Mouse (Mus musculus) thymus, adult 2 months (tissue): ENCODE measurements around the gene Ppm1g.
A peak's percentile ranks its signal among the peaks of the same experiment; 100 is the strongest.

Experiments used
- CTCF ChIP-seq: fragments of 200-500 bp; IDR thresholded peaks from 2 replicates; pipeline ENCODE4 v1.5.1; 2012; ENCODE audit warnings: mild to moderate bottlenecking, control low read depth, low read length, moderate library complexity, borderline replicate concordance; ENCODE audit not compliant: control insufficient read depth, poor library complexity, insufficient read depth; ENCODE audit errors: extremely low read depth
- POLR2A ChIP-seq: fragments of 200-500 bp; IDR thresholded peaks from 2 replicates; pipeline ENCODE4 v1.6.1; 2012; ENCODE audit warnings: mild to moderate bottlenecking, low read length, control low read depth, moderate library complexity; ENCODE audit not compliant: control insufficient read depth, poor library complexity, insufficient read depth; ENCODE audit errors: extremely low read depth

- TF ChIP-seq POLR2A, result peak; percentile 88
- TF ChIP-seq CTCF, result peak; percentile 55; the same call in 1 of the 2 replicates
These were observed 18.5 kb downstream of the Ppm1g start, which contains the start of gene Zfp513 for GRCm38 (mm10) chr5:31201742-31202590.
